Mouse (Mus musculus) brain, embryonic 18.5 days (tissue): ENCODE results near the gene Lrrc9.

ENCODE experiments used
- DNase-seq: peaks from one replicate; pipeline ENCODE4 v3.0.0-alpha.2; 2012; ENCODE audit warnings: low read depth, low spot score

The Lrrc9 gene

DNA sequence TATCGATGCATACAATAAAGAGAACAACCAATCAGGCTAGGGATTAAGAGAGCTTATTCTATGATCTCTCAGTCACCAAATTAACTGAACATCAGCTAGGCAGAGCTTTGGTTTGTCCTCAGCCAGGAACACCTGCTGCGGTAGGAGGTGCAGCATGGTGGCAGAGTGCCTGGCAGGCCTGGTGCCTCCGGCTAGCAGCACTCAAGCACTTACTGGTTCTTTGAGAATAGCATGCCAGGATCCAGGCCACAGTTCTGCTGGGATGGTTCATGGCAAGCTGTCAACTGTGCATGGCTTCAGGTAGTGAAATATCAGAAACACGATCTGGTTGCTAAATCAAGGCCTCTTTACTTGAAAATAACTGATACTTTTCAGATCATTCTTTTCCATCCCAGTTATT lies 26.1 kb downstream of the Lrrc9 start:
- DNase-seq = no peak

DNA sequence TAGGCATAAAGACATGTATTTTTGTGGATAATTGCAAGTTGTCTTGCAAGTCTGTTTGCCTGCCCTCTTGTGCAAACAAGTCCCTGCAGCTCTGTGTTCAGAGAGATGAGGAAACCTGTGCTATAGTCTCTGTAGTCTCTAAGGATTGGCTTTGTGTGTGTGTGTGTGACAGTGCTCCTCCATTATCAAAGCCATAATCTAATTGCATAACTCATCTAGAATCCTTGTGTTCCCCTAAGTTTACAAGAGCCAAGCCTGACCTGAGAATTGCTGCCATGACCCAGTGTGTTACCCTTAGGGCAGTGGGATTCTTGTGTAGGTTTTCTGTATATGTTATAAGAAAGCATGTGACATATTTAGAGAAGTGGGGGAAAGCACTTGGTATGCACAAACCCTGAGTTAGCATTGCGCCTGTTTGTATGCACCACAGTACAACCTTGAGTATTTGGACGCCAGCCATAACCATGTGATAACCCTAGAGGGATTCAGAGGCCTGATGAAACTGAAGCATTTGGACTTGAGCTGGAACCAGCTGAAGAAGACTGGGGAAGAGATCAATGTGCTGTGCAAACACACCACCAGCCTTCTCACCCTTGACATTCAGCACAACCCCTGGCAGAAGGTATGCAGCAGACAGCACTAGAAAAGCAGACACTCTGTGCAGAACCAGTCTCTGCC lies 35.2 kb downstream of the Lrrc9 start:
- no peak for DNase-seq

DNA sequence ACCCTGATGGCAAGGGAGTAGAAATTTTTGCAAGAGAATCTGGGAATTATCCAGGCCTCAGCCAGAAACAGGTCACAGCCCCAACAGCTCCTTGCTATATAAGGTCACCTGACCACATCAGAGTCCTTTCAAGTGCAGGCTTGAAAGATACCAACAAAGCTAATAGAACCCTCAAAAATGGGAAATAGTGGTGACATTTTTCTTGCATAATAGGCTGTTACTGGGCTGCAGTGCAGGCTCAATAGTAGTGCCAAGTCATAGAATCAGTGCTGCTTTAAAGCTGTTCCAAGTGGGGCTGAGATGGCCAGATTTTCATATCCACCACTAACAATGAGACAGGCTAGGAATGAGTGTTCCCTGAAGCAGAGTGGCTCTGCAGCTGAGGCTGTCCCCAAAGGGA lies 40.6 kb downstream of the Lrrc9 start:
- DNase-seq = no peak

DNA sequence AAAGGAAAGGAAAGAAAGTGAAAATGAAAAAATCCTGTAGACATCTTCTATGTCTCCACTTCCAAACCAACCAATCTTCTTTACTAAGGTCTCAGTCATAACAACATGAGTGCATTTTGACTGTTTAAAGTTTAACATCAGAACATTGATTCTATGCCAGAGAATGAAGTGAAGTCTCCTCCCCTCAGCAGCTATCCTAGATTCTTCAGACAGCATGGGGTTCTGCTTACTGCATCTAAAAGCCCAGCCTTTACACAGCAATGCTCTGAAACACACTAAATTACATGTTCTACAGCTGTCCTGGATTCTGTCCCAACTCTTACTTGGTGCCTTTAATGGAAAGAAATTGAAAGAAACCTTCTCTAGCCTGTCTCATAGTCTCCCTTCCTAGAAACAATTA lies 43.2 kb downstream of the Lrrc9 start:
- DNase-seq = no peak

DNA sequence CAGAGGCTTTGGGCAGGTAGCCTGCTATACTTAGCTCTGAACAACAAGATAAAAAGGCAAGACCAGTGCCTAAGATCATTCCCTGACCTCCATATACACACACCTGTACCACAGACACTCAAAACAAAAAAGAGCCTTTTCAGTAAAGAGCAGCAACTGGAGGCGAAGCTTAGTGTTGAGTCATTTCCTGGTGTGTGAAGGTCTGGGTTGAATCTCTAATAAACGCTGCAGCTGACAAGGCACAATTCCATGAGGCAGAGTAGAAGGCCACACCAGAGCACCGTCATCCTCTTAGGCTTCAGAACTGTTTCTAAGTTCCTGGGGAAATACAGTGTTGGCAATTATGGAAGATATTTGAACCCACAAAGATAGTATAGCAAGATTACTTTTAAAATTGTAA lies 45.8 kb downstream of the Lrrc9 start:
- DNase-seq = no peak

DNA sequence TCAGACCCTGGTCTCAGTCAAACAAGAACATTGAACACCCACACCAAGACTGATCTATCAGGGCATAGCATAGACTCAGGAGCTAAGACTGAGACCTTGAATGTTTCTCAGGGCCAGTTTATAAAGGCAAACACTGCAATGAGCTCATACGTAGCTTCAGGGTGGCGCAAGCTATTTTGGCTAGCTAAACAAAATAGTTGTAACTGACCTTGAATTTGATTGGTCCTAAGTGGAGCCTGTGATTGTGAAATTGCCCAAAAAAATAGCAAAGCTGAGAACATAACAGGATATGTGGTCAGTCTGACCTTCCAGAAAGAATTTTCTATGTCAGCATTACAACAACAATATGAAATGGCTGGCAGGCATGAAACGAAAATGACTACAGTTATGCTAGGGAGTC lies 48.3 kb downstream of the Lrrc9 start:
- DNase-seq = no peak

DNA sequence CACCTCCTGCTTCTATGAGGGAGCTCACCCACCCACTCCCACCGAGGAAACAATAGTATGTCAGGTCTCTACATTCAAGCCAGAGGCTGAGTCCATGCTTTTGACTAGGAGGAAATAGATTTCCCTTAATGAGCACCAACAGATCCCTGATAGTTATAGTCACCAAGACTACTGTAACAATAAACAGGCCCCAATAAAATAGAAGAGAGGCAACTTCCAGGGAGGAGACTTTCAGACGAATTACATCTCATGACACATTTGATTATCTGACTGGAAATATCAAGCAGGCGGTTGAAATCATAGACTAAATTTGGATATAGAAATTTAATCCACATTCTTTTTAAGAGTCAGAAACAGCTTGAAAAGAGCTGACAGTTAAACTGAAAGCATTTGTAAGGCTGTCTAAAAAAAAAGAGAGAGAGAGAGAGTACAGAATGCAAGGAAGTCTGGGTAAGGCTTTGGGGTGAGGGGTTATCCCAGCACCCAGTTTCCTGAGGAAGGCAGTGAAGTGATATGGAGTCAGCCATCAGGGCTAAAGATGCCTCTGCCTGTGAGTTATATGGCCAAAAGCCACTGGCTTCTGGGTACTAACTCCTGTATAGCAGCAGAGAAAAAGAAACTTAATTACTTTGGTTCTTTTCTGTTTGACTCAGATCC lies 49.5 kb downstream of the Lrrc9 start:
- no peak for DNase-seq

DNA sequence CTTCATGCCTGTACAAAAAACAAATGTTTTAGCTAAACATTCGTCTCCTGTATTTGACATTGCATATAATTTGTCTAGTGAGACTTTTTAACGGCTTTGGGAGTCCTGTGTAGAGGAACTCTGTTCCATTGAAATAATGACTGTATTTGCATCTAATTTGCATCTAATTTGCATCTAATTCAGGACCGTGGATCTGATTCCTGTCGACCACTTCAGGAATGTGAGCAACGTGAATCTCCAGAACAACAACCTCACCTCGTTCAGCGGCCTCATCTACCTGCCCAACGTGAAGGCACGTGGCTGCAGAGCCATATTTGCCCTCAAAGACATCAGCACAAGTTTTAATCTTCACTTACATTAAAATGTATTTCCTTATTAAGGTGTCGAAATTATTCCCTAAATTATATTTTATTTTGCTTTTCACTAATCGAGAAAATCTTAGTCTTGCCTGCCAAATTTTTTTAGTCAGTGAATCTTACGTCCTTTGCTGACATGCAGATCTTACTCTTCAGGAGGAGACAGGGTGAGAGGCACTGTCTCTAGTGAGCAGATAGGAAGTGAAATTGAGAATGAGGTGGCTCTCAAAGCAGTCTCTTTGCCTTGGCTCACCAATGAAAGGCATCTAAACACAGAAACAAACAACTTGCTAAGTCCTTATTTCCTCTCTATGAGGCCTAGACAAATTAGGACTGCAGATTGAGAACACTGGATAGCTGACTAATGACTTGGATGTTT lies 55.4 kb downstream of the Lrrc9 start:
- DNase-seq = no peak

DNA sequence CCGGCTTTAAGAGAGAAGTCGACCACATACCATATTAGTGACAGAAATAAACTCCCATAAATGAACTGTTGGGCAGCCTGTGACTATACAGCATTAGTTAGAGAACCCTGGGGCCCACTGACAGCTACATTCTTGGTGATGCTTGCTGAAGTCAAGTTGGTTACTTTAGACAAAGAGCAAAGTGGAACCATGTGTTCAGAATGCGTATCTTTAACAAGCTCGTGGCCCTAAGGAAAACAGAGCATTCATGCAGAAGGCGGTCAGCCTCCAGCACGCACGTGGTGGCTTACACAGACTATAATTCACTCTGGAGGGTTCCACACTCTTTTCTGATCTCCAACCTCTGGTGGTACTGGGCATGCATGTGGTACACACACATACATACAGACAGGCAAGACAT lies 67.9 kb downstream of the Lrrc9 start:
- DNase-seq = no peak

DNA sequence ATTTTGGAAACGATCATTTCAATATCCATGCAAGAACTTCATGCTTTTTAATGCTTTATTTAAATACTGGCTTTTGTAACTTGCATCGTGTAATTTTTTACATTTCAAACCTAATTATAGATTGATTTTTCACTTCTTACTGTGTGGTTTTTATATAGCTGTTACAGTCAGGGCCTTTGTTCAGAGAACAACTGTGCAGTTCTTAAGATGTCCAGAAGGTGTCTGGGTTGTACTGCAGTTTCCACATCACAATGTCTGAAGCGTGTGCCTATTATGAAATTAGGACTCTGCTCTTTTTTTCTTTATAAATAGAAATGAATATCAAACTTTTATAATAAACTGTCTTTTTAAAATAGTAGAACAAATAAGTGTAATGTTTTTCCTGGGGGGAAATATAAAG lies 73.8 kb downstream of the Lrrc9 start:
- DNase-seq = peak; percentile 26

DNA sequence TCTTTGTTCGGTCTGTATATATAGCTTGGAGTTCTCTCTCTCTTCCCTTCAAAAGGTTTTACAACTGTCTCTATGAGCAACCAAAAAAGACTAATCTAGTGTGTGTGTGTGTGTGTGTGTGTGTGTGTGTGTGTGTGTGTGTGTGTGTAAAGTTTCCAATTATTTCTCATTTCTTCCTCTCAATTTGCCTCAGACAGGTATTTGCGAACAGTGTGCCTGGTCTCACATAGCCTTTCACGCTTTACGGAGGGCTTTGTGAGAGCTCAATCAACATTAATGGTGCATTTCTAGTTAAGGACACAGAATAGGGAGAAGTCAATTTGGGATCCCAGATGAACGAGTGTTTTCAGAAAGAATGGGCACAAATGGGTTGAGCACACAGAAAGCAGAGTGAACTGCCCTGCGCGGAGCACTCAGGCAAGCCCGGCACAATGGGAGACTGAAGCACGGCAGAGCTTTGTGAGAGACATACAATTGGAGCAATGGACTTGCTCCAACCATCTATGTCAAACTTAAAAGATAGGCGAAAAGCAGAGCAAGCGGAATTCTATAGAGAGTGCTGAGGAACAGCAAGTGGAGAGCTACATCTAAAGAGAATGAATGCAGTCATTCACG lies 76.6 kb downstream of the Lrrc9 start:
- no peak for DNase-seq

DNA sequence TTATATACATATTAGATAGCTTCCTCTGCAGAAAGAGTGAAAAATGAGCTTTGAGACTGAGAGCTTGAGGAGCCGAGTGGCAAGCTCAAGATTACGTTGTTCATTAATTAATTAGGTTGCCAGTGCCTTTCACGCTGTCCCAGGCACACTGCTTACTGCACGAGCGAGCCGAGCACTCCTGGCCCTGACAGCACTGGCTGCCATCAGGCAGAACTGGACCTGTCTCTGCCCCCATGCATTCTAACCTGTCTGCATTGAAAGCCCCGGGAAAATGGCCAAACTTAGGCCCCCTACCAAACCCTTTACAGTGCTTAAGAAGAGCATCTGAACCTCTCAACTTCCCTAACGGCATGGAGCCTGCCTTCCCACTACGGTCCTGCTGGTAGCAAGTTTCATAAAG lies 77.7 kb downstream of the Lrrc9 start:
- DNase-seq = no peak

DNA sequence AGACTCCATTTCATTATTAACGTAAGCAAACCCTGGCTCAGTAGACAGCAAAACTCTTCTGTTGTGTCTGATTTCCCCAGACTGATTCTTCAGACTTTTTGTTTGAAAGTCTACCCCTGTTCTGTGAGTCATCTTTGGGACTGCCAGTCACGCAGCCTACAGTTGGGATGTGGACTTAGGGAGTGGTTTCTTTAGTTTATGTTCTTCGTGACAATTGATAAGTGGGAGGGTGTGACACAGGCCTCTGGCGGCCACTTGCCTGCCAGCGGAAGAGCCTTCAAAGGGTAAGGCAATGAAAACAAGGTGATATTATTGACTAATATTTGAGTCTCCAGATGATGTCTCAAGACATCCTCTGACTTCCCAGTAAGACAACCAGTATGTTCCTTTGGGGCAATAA lies 78.2 kb downstream of the Lrrc9 start:
- no peak for DNase-seq

DNA sequence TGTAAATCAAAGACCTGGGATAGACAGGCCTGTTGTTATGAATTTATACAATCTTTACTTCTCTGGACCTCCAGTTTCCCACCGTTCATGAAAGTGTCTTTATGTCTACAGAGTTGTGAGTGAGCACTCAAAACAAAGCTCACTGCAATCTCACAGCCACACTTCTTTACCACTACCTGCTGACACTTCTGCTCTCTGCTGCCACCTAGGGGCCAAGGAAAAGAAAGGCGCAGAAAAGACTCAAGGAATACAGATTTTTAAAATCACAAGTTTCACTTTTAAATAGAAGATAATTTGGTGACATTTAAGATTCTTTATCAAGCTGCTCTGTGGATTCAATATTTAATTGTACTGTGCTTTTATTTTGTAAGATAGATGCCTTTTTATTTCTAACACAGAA lies 79.0 kb downstream of the Lrrc9 start:
- peak; percentile 28 for DNase-seq

DNA sequence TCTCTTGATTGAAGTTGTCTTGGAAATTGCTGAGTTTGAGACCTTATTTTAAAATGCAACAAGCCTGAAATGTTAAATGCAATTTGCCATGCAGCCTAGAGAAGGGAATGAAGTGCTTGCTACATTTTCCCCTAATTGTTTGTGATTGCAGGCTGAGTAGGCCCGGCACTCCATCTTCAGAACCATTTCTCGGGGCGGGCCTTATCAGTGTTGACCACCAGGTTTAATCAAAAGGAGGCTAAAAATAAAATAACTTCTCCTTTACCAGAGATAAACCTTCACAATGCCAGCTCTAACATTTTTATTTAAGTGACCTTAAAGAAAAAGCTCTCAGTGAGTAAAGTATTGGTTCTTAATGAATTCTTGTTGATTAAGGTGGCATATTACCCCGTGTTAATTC lies 83.9 kb downstream of the Lrrc9 start:
- no peak for DNase-seq

DNA sequence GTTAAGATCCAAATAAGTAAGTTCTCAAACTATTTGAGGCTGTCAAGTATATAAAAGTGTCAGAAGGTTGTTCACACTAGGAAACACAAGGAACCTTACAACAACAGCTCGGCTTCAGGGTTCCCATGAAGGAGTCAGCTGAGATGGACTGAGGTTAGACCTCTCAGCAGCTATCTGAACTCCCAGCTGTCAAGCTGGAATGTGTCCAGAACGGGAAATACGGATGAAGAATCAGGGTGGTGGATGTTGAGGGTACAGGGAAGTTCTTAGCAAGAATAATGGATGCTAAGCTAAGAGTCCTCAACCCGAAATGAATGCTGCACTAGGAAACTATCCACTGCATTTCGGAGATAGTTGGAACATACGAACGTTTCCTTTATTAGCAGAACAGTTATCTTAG lies 90.6 kb downstream of the Lrrc9 start:
- no peak for DNase-seq

DNA sequence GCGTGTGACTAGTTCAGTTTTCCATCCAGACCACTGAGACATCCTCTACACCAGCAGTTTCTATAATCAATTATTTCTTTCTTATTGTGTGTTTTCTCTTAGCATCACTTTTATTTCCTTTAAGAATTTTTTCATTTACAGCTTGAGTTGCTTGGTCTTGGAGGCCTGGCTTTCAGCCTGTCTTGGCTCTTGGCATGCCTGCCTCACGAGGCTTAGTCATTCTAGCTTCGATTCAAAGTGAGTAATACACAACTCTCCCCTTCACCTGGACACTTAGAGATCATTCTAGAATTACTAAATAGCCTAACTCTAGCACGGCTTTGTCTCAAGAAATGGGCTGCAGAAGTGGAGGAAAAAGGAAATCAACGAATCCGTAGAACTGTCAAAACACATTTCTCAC lies 92.3 kb downstream of the Lrrc9 start:
- DNase-seq = no peak

DNA sequence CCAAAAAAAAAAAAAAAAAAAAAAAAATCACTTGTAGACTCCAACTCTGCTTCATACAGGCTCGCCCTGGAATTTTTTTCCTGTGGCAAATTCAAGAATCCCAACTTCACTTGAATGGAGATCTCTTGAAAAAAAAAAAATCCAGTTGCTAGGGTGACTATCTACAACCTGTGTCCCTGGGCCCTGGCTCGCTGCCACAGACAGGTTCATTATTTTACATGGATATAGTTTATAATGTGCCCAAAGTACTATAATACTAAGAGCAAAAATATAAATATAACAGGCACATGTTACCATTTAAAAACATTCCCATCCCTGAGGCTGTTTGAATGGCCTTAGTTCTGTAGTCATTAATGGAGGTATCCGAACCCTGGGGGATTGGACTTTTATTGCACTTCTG lies 93.9 kb downstream of the Lrrc9 start:
- peak; percentile 8 for DNase-seq

DNA sequence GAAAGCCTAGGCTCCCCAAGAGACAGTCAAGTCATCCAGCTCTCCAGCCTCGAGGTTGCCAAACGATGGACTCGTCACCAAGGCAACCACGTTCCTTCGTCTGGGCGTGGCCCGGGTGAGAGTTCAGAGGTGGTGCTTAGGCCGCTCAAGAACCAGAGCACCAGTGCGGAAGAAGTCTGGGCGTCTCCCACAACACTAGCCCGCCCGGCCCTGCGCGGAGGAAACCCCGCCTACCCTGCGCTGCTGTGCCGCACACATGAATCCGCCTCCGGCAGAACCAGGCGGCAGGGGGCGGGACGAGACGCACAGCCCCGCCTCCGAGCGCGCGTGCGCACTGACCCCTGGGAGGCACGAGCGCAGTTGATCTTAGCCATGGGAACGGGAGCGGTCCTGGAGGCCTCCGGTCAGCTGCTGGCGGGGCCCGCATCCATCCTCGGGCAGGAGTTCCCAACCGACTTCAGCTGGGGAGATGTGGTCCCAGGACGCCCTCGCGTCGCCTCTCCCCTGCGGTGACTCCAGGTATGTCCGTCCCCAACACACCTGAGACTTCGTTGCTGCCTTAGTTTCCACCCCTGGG lies 94.4 kb downstream of the Lrrc9 start, which contains the start of gene Pcnx4:
TSS of gene Pcnx4 (plus strand) at position 363 of the 577 bp plus-strand sequence.
- peak; percentile 85 for DNase-seq

DNA sequence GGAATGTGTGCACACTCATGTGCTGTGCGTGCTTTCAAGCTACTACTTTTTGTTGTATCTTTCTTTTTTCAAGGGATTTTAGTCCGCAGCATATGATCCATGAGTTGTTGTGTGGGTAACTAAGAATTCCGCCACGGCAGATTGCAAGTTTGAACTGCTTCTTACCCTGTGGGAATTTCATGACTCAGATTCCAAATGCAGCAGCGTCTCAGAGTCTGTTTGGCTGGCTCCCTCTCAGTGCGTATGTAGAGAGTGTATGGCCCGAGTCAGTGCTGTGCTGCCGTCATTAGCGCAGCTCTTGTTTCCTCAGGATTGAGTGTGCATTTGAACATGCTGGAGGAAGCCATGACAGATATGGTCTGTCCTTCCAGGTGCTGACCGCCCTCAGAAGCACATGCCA lies 96.9 kb downstream of the Lrrc9 start:
- DNase-seq = no peak

DNA sequence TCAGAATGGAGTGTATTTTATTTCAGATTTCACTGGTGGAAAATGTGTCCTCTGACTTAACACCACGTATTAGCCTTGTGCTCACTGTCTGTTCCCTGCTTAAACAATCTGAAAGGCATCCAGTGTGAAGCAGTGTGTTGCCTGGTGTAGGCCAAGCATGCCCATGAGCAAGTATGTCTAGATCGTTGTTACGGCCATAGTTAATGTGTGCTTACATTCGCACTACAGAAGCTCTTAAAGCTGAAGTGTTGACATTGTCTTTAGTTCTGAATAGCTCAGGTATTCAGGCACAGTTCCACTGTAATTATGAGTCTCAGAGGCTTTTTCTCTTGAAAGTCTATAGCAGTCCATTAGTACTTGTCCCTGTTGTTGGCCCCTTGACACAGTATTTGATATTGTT lies 112.7 kb downstream of the Lrrc9 start:
- DNase-seq = no peak

DNA sequence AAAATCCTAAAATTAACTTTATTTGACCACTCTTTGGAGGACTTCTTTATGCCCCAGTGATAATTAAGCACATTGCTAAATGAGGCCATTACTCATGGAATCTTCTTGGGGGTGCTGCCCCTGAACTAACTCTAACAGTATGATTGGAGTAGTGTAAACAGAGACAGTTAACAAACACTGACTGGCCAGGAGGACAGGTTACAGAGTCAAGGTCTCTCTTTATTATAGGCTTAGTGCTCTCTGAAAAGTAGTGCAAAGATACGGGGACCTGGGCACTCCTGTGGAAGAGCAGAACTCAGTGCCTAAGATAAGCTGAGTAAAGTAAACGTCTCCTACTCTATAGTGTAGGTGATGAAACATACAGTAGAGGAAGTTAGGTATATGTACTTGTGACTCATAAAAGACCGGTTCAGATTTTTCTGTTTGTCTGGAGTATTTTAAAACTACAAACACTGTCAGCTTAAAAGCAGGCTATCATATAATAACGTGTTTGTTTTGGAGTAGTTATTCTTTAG lies 122.7 kb downstream of the Lrrc9 start:
- no peak for DNase-seq
